Mouse (Mus musculus): ENCODE data around the gene Eif2ak4.

DNA sequence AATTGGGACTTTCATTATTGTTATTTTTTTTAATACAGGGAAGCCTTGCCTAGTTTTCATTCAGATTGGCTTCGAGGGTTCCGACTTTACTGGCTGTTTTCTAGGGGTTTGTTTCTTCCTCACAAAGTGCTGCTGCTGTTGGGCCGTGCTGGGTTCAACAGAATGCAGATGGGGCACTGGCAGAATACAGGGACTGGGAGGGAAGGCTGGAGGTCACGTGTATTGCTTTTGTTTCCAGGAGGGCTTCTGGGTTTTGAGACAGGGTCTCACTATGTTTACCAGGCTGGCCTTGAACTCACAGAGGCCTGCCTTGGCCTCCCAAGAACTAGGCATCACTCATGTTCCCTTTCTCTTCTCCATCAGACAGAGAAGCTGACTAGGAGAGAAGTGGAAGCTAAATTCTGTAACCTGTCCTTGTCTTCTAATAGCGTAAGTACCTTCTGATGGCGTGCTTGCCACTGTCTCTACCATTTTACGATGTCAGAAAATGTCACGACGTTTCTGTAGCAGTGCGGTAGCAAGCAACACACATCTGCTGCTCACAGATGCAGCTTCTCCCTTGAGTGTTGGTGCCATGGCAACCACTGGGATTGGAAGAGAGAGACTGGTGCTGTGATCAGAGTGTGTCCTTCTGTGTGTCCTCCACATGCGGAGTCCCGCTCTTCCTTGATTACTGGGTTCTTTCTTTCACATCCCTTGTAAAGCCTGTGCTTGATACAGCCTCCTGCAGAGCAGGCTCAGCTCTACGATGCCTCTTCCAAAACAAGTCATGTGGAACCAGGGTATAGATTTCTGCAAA is 69.2 kb downstream of the Eif2ak4 start:
- TF ChIP-seq CTCF (IDR thresholded peaks at IDR 0.05; ENCODE audit: low read depth): no peak
- no peak for TF ChIP-seq EP300 (optimal IDR thresholded peaks at IDR 0.05)
